Mouse (Mus musculus) forebrain, embryonic 16.5 days (tissue): ENCODE measurements around the gene Rnf126. TPM values are rescaled to one million over a fixed set of nuclear protein-coding genes. Genes with fewer than 3 reads are reported as not detected.
"Not testable (repeated sequence)": the region's sequence is repeated elsewhere in the genome, so short reads cannot be mapped to it uniquely, and the experiment has no call there.

ENCODE experiments used
- ATAC-seq: fragments of 200-750 bp; cut with Nextera tagmentation; 2 replicates; pipeline ENCODE4 v1.8.0; 2017; ENCODE audit warnings: mild to moderate bottlenecking, moderate library complexity
- H3K27ac ChIP-seq: fragments of 300-500 bp; sonication (generic); 2 replicates; pipeline ENCODE4 v1.5.1; 2014; ENCODE audit warnings: low read length, control low read depth
- H3K27me3 ChIP-seq: fragments of 300-500 bp; sonication (generic); replicated peaks from 2 replicates; pipeline ENCODE4 v1.6.1; 2014; ENCODE audit warnings: low read length; ENCODE audit not compliant: control insufficient read depth, insufficient read depth
- H3K36me3 ChIP-seq: fragments of 300-500 bp; sonication (generic); 2 replicates; pipeline ENCODE4 v1.6.1; 2014; ENCODE audit not compliant: control insufficient read depth, insufficient read depth
- H3K4me1 ChIP-seq: fragments of 300-500 bp; sonication (generic); replicated peaks from 2 replicates; pipeline ENCODE4 v1.6.1; 2014; ENCODE audit warnings: low read length; ENCODE audit not compliant: control insufficient read depth, insufficient read depth
- H3K4me2 ChIP-seq: fragments of 300-500 bp; sonication (generic); 2 replicates; pipeline ENCODE4 v1.6.1; 2014; ENCODE audit warnings: mild to moderate bottlenecking, low read length, control low read depth
- H3K4me3 ChIP-seq: fragments of 300-500 bp; sonication (generic); replicated peaks from 2 replicates; pipeline ENCODE4 v1.5.1; 2014; ENCODE audit warnings: mild to moderate bottlenecking, low read length, control low read depth
- H3K9ac ChIP-seq: fragments of 300-500 bp; sonication (generic); replicated peaks from 2 replicates; pipeline ENCODE4 v1.6.1; 2014; ENCODE audit warnings: low read depth, low read length, control low read depth
- H3K9me3 ChIP-seq: fragments of 300-500 bp; sonication (generic); 2 replicates; pipeline ENCODE4 v1.6.1; 2016; ENCODE audit warnings: low read length; ENCODE audit not compliant: control insufficient read depth
- WGBS: fragments of 180-500 bp; shearing (Covaris S2); extraction: QIAGEN DNeasy Blood & Tissue Kit; methylation state at CpG from one replicate; pipeline ENCODE4 v1.1.7; 2014; 5-methylcytosine and 5-hydroxymethylcytosine counted together
- polyA plus RNA-seq: library from polyadenylated mRNA; unstranded; fragments of >200 nt; fragmentation: Nextera tagmentation; extraction: Ambion mirVana; gene quantifications from 2 replicates; pipeline ENCODE4 v1.2.1, GENCODE M21; 2015

The Rnf126 gene
- polyA plus RNA-seq, 1 experiment from 2014 or later = 87.2 TPM

GRCm38 (mm10) chr10:79759675-79760074 is 7.1 kb downstream of the Rnf126 start:
- not testable (repeated sequence) for H3K9ac ChIP-seq, H3K4me2 ChIP-seq, H3K27me3 ChIP-seq, H3K9me3 ChIP-seq, H3K27ac ChIP-seq, H3K4me3 ChIP-seq, H3K4me1 ChIP-seq, ATAC-seq
- 100% methylated on average over 1 of the region's 1 CpGs for WGBS
- peaks cover 31% of the 10 kb centered on the region for H3K36me3 ChIP-seq

DNA sequence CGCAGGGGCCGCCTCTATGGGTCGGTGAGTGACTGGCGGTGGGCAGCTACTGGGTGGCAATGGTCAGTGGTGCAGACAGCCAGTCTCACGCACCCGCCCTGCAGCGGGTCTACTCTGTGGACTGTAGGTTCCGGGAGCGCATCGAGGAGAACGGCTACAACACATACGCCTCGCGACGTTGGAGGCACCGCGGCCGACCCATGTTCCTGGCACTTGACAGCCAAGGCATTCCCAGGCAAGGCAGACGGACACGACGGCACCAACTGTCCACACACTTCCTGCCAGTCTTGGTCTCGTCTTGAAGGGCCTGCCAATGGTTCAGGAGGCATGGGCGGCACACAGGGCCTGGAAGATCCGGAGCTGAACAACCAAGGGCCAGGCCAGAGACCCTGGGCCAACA is 10.1 kb downstream of the Rnf126 start:
- Histone ChIP-seq H3K4me1 (peaks cover 6% of the 10 kb centered on the region; the same call in 1 of the 2 replicates), H3K4me3 (no peak overlapping the region), H3K27ac (no peak overlapping the region), H3K27me3 (no peaks in the 10 kb centered on the region), H3K4me2 (no peak overlapping the region), H3K9ac (no peak overlapping the region), H3K9me3 (no peaks in the 10 kb centered on the region), H3K36me3 (peaks cover 28% of the 10 kb centered on the region)
- 88% methylated on average over 24 of the region's 24 CpGs for WGBS
- no peak for ATAC-seq

- WGBS = 91% methylated on average over 3 of the region's 3 CpGs
- no peak for ATAC-seq
Measured at GRCm38 (mm10) chr10:79755854-79756253, 10.9 kb downstream of the Rnf126 start.

GRCm38 (mm10) chr10:79754856-79755516 is 11.8 kb downstream of the Rnf126 start, which contains the start of gene Fgf22:
Gene Fgf22 (plus strand): TSS chr10:79755076.
- Histone ChIP-seq H3K4me1 (peaks cover 6% of the 10 kb centered on the region; the same call in 1 of the 2 replicates), H3K9ac (peak within 1 kb of the TSS; percentile 5), H3K27ac (no peak within 1 kb of the TSS), H3K36me3 (peaks cover 16% of the 10 kb centered on the region), H3K27me3 (no peaks in the 10 kb centered on the region), H3K4me2 (peak within 1 kb of the TSS; percentile 57), H3K4me3 (peak within 1 kb of the TSS; percentile 36), H3K9me3 (no peaks in the 10 kb centered on the region)
- WGBS = under 1% methylated on average over 36 of the region's 36 CpGs
- peak; percentile 64 for ATAC-seq

More at GRCm38 (mm10) chr10:79755854-79756253, 10.9 kb downstream of the Rnf126 start:
- Histone ChIP-seq H3K27ac (no peak overlapping the region), H3K9me3 (no peaks in the 10 kb centered on the region), H3K4me2 (no peak overlapping the region), H3K9ac (no peak overlapping the region), H3K27me3 (no peaks in the 10 kb centered on the region), H3K4me3 (no peak overlapping the region), H3K4me1 (peaks cover 6% of the 10 kb centered on the region; the same call in 1 of the 2 replicates), H3K36me3 (peaks cover 20% of the 10 kb centered on the region)

DNA sequence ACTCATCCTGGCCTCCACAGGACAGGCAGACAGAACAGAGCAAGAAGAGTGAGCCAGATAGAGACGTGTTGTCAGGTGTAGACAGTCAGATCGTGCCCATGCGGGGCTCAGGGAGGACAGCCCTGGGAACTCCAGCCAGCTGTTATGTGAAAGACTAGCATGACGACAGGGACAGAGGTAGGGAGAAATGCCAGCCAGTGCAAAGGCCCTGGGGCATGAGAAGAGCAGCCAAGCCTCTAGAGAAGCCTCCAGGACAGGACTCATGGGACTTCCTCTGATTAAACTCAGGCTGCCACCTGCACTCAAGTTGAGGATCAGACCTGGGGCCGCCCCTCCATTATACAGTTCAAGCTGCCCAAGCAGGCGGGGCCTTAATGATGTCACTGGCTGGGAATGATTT is 18.3 kb downstream of the Rnf126 start:
- Histone ChIP-seq H3K9me3 (no peaks in the 10 kb centered on the region), H3K27me3 (no peaks in the 10 kb centered on the region), H3K4me1 (peaks cover 10% of the 10 kb centered on the region), H3K36me3 (no peaks in the 10 kb centered on the region; the same call in 1 of the 2 replicates), H3K9ac (no peak overlapping the region), H3K27ac (no peak overlapping the region), H3K4me2 (no peak overlapping the region), H3K4me3 (no peak overlapping the region)
- no peak for ATAC-seq
- 80% methylated on average over 6 of the region's 6 CpGs for WGBS

DNA sequence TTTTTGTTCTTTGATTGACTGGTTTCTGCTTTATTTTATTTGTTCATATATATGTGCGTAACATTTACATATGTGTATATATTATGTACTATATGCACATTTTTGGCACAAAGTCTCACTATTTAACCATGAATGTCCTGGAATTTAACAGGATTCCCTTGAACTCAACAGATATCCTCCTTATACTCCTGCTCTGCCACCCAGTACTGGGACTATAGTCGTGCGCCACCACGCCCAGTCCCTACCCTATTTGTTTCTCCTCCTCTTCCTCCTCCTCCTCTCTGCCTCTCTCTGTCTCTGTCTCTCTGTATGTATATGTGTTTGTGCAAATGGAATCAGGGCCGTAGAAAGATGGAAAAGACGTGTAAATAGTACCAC is 20.0 kb downstream of the Rnf126 start:
- 23% methylated on average over 6 of the region's 6 CpGs for WGBS
- peak; percentile 62 for ATAC-seq
- H3K27ac ChIP-seq = no peak overlapping the region
- H3K36me3 ChIP-seq = peaks cover 11% of the 10 kb centered on the region; the same call in 1 of the 2 replicates
- peak overlapping the region; percentile 12 for H3K4me3 ChIP-seq
- no peaks in the 10 kb centered on the region for H3K9me3 ChIP-seq
- H3K4me1 ChIP-seq = peaks cover 10% of the 10 kb centered on the region
- peak overlapping the region; percentile 55 for H3K4me2 ChIP-seq
- H3K9ac ChIP-seq = 0 out of 2 replicates have a peak overlapping the region, but pooled peaks have one; percentile 15
- no peaks in the 10 kb centered on the region for H3K27me3 ChIP-seq

DNA sequence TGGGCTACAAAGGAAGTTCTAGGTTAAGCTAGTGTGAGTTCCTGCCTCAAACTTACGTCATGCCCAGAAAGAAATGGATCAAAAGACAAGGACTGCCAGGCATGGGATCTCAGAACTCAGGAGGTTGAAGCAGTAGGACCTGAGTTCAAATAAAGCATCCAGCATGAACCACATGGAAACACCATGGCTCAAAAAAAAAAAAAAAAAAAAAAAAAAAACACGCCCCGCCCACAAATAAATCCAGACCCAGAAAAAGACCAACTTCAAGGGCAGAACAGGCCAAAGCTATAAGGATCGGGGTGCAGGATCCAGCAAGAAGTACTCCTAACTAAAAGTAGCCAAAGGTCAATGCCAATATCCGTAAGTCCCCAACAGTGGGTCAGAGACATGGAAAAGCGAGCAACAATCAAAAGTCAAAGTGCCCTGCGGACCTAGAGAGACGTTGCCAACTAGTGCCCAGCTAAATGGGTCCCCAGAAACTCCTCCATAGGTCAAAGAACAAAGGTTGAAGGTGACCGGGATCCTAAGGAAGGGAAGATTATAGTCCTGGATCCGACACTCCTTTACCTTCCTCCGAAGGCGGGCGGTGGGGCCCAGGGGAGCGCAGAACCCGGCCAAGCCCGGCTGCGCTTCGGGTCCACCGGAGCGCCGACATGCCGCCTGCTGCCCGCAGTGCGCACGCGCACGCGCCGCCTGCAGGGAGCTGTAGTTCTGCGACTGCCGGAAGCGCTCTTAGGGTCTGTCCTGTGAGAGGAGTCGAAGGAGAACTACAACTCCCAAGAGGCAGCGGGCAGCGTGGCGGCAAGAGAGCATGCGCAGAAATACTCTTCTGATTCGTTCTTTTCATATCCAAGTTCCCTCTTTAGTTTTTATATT is 20.6 kb downstream of the Rnf126 start, which contains the start of gene Polrmt:
Polrmt (minus strand) TSS at position 684 of the 876 bp plus-strand sequence.
- Histone ChIP-seq H3K27ac (no peak within 1 kb of the TSS), H3K27me3 (no peaks in the 10 kb centered on the region), H3K4me2 (peak within 1 kb of the TSS; percentile 56), H3K9me3 (no peaks in the 10 kb centered on the region), H3K4me3 (peak within 1 kb of the TSS; percentile 73), H3K36me3 (peaks cover 16% of the 10 kb centered on the region), H3K9ac (peak within 1 kb of the TSS; percentile 74), H3K4me1 (peaks cover 10% of the 10 kb centered on the region)
- peak; percentile 99 for ATAC-seq
- WGBS = 3% methylated on average over 38 of the region's 38 CpGs

DNA sequence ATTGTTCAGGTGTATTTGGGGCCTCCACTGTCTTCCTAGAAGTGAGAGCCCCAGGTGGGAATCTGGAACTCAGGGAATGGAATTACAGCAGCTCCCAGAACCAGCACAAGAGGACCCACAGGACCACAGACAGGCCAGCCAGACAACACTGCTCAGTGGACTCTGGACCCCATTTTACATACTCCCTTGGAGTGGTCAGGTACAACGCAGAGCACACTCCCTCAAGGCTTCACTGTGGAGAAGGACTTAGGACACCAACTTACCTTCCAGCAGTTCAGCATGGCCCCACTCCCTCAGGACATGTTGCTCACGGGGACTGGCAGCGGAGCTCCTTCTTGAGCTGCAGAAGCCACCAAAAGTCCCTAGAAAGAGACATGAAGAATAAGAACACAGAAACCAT is 21.3 kb downstream of the Rnf126 start:
- WGBS = 93% methylated on average over 3 of the region's 3 CpGs
- Histone ChIP-seq H3K27ac (no peak overlapping the region), H3K4me2 (peak overlapping the region; percentile 56), H3K36me3 (peaks cover 24% of the 10 kb centered on the region), H3K9me3 (peaks cover 2% of the 10 kb centered on the region), H3K4me3 (peak overlapping the region; percentile 73; the same call in 1 of the 2 replicates), H3K27me3 (no peaks in the 10 kb centered on the region), H3K9ac (no peak overlapping the region), H3K4me1 (peaks cover 10% of the 10 kb centered on the region)
- ATAC-seq = no peak
